Mouse (Mus musculus): ENCODE data around the gene Acyp2.

Gene Acyp2

GRCm38 (mm10) chr11:30609247-30609646, 40.1 kb downstream of the Acyp2 start:
- no peak for TF ChIP-seq GATA4 (IDR thresholded peaks at IDR 0.05; ENCODE audit: insufficient replicate concordance, low read length)

- TF ChIP-seq GATA4 (IDR thresholded peaks at IDR 0.05; ENCODE audit: insufficient replicate concordance, low read length) = no peak
Measured at GRCm38 (mm10) chr11:30607587-30608518, 41.5 kb downstream of the Acyp2 start.

GRCm38 (mm10) chr11:30597259-30597658, 52.1 kb downstream of the Acyp2 start:
- TF ChIP-seq GATA4 (IDR thresholded peaks at IDR 0.05; ENCODE audit: insufficient replicate concordance, low read length) = no peak

- no peak for TF ChIP-seq GATA4 (IDR thresholded peaks at IDR 0.05; ENCODE audit: insufficient replicate concordance, low read length)
Measured at GRCm38 (mm10) chr11:30580008-30580407, 69.4 kb downstream of the Acyp2 start.

GRCm38 (mm10) chr11:30578931-30579330, 70.5 kb downstream of the Acyp2 start:
- no peak for TF ChIP-seq GATA4 (IDR thresholded peaks at IDR 0.05; ENCODE audit: insufficient replicate concordance, low read length)

GRCm38 (mm10) chr11:30572790-30573395, 76.5 kb downstream of the Acyp2 start:
- TF ChIP-seq GATA4 (IDR thresholded peaks at IDR 0.05; ENCODE audit: insufficient replicate concordance, low read length) = no peak

GRCm38 (mm10) chr11:30570568-30570967, 78.8 kb downstream of the Acyp2 start:
- no peak for TF ChIP-seq GATA4 (IDR thresholded peaks at IDR 0.05; ENCODE audit: insufficient replicate concordance, low read length)

GRCm38 (mm10) chr11:30560215-30560614, 89.2 kb downstream of the Acyp2 start:
- TF ChIP-seq GATA4 (IDR thresholded peaks at IDR 0.05; ENCODE audit: insufficient replicate concordance, low read length) = no peak

GRCm38 (mm10) chr11:30553408-30553807, 96.0 kb downstream of the Acyp2 start:
- no peak for TF ChIP-seq GATA4 (IDR thresholded peaks at IDR 0.05; ENCODE audit: insufficient replicate concordance, low read length)

- TF ChIP-seq GATA4 (IDR thresholded peaks at IDR 0.05; ENCODE audit: insufficient replicate concordance, low read length) = peak; percentile 52; the same call in 1 of the 2 replicates
Measured at GRCm38 (mm10) chr11:30517133-30517532, 132.3 kb downstream of the Acyp2 start.

- TF ChIP-seq GATA4 (IDR thresholded peaks at IDR 0.05; ENCODE audit: insufficient replicate concordance, low read length) = no peak
Measured at GRCm38 (mm10) chr11:30508178-30508577, 141.2 kb downstream of the Acyp2 start.

GRCm38 (mm10) chr11:30498738-30499355, 150.5 kb downstream of the Acyp2 start:
- TF ChIP-seq GATA4 (IDR thresholded peaks at IDR 0.05; ENCODE audit: insufficient replicate concordance, low read length) = no peak

- TF ChIP-seq GATA4 (IDR thresholded peaks at IDR 0.05; ENCODE audit: insufficient replicate concordance, low read length) = no peak
Measured at GRCm38 (mm10) chr11:30497151-30497550, 152.2 kb downstream of the Acyp2 start.

- TF ChIP-seq GATA4 (IDR thresholded peaks at IDR 0.05; ENCODE audit: insufficient replicate concordance, low read length) = no peak
Measured at GRCm38 (mm10) chr11:30491515-30492260, 157.7 kb downstream of the Acyp2 start.

GRCm38 (mm10) chr11:30488183-30488582, 161.2 kb downstream of the Acyp2 start:
- TF ChIP-seq GATA4 (IDR thresholded peaks at IDR 0.05; ENCODE audit: insufficient replicate concordance, low read length) = no peak

Data from liver, adult (tissue).